Mouse (Mus musculus): ENCODE data around the gene AC141477.1.

Gene AC141477.1

GRCm38 (mm10) chr10:76392596-76392995, 47.6 kb downstream of the AC141477.1 start:
- no peak for DNase-seq

GRCm38 (mm10) chr10:76391786-76392185, 48.5 kb downstream of the AC141477.1 start:
- no peak for DNase-seq

GRCm38 (mm10) chr10:76391166-76391565, 49.1 kb downstream of the AC141477.1 start:
- DNase-seq, result no peak
